Mouse (Mus musculus) olfactory bulb, adult 2 months (tissue): ENCODE results near the gene Mfap3.

ENCODE experiments used
- CTCF ChIP-seq: fragments of 200-500 bp; IDR thresholded peaks from 2 replicates; pipeline ENCODE4 v1.5.1; 2012; ENCODE audit warnings: low read depth, mild to moderate bottlenecking, low read length, moderate library complexity; ENCODE audit not compliant: insufficient read depth
- POLR2A ChIP-seq: fragments of 200-500 bp; IDR thresholded peaks from 2 replicates; pipeline ENCODE4 v1.6.1; 2012; ENCODE audit warnings: mild to moderate bottlenecking, low read depth, low read length, moderate library complexity; ENCODE audit not compliant: insufficient read depth

GRCm38 (mm10) chr11:57540681-57541080 is 22.2 kb downstream of the Mfap3 start:
- no peak for TF ChIP-seq CTCF
- TF ChIP-seq POLR2A = no peak
